Mouse (Mus musculus): ENCODE data around the gene Tnrc18.

The Tnrc18 gene

GRCm38 (mm10) chr5:142822286-142823095 is 5.0 kb upstream of the Tnrc18 start:
- DNase-seq: peak; percentile 66

DNA sequence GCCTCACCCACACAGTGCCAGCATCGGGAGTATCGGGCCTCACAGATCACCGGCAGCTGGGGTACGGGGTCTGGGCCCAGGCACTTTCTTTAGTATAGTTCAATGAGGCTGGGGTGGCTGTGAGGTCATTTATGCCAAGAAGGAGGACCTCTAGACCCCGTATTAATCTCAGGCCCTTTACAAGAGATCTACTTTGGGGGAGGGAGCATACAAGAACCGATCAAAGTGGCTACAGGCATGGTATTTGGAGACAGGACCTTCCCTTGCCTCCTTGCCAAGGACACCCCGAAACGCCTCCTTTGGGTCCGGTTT is 4.5 kb upstream of the Tnrc18 start:
- DNase-seq: no peak

DNA sequence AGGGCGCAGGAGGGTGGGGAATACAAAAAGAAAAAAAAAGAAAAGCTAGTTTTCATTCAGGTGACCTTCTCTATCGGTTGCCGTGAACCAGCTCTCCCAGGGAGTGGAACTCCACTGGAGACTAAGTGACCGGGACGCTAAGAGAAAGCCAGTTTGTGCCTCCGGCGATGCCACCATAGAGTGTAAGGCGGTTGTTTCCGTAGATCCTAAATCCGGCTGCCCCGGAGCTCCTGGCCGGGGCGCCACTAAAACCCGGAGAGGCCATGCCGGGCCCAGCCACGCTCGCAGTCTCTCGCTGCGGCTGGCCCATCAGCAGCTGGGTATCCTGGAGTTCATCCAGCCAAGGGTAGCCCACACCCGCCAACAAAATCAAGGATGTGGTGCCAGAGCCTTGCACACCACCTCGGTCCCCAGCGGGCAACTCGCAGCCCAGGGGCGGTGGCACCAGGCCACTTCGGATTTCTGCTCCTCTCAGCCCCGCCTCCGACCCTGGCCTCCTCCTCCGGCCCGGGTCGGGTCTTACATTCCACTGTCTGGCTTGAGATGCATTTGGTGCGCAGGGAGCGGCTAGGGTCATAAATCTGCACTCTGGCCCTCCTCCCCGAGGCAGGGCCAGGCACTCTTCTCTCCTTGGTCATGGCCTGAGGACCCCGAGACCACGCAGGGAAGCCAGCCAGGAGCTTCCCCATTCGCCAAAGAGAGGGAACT is 4.0 kb upstream of the Tnrc18 start:
- peak; percentile 92 for DNase-seq

DNA sequence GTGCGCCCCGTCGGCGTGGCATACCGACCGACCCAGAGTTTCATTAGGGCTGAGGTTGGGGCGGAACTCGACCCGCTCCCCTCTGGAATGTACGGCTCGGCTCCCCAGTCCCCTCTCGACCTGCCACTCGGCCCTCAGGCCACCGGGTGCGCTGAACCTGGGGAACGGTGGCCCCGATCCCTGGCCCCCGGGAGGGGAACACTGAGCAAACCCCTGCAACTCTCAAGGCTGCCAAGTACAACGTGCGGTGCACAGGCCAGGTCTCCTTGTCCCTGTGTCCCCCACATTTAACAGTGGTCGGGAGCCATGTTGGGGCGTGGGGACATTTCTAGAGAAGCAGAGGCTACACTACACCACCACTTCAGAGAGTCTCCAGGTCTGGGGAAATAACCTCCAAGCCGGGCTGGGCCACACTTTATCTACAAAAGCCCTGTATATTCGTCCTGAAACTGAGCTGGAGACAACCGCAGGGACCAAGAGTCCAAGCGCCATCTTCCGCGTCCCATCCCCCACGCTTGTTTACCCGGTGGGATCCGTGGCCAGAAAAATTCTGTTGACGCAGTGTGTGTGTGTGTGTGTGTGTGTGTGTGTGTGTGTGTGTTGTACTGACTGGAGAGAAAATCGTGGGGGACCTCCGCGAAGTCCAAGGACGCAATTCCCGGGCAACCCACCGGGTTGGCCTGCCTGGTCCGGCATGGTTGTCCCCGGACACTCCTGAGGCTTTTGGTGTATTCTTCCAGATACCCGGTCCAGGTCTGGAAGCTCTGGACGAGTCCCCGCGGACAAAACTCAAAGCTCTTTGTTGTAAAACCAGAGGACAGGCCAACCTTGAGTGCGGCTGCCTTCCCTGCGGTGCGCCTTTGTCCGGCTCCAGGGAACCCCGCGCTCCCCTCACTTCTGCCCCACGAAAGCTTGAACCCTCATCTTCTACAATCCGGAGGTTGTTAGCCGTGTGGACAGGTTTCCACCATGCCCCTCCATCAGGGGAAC is 3.1 kb upstream of the Tnrc18 start:
- DNase-seq: peak; percentile 85

- peak; percentile 89 for DNase-seq
Observed at GRCm38 (mm10) chr5:142819385-142820275, 2.2 kb upstream of the Tnrc18 start.

GRCm38 (mm10) chr5:142818435-142819360 is 1.2 kb upstream of the Tnrc18 start:
- DNase-seq: peak; percentile 80

- DNase-seq: peak; percentile 75
Observed at GRCm38 (mm10) chr5:142816811-142817523, 495 bp downstream of the Tnrc18 start.

GRCm38 (mm10) chr5:142816031-142816810 is 1.2 kb downstream of the Tnrc18 start:
- peak; percentile 64 for DNase-seq

GRCm38 (mm10) chr5:142815421-142816001 is 2.0 kb downstream of the Tnrc18 start:
- DNase-seq: peak; percentile 46

- peak; percentile 69 for DNase-seq
Observed at GRCm38 (mm10) chr5:142814711-142815420, 2.6 kb downstream of the Tnrc18 start.

DNA sequence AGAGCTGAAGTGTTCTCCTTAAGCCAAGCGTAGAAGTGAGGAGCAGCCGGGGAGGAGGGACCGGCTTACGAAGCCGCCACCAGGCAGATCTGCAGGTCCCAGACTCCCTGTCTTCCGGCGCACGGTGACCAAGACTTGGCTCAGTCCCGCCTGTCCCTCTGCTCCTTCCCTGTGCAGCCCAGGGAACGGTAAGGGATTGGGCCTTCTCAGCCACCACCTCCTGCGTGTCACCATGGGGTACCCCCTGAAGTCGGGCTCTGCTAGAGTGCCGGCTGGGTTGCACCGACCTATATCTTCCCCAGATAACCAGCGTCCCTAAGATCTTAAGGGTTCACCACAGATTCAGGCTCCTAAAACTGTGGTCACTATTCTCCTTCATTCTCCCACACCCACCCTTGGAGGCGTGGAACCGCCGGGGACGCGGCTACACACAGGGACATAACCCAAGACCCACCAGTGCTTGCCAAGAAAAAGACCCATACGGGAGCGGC is 3.3 kb downstream of the Tnrc18 start:
- no peak for DNase-seq

GRCm38 (mm10) chr5:142813722-142814111 is 3.7 kb downstream of the Tnrc18 start:
- DNase-seq: peak; percentile 55

- DNase-seq: peak; percentile 61
Observed at GRCm38 (mm10) chr5:142812976-142813721, 4.3 kb downstream of the Tnrc18 start.

DNA sequence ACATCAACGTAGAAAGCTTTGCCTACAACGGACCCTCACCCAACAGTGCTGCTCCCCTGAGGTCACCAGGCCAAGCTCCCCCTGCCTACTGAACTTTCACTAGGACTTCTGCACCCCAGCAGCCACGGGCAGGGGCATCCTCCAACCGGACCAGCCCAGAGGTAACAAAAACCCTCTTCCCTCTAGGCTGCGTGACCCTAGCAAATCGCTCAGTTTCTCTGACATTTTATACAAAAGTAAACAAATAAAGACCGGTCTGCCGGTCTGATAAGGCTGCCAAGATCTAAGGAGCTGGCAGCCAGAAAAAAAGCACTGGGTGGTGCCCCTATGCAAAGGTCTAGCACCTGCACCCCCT is 4.9 kb downstream of the Tnrc18 start:
- DNase-seq: peak; percentile 43

DNA sequence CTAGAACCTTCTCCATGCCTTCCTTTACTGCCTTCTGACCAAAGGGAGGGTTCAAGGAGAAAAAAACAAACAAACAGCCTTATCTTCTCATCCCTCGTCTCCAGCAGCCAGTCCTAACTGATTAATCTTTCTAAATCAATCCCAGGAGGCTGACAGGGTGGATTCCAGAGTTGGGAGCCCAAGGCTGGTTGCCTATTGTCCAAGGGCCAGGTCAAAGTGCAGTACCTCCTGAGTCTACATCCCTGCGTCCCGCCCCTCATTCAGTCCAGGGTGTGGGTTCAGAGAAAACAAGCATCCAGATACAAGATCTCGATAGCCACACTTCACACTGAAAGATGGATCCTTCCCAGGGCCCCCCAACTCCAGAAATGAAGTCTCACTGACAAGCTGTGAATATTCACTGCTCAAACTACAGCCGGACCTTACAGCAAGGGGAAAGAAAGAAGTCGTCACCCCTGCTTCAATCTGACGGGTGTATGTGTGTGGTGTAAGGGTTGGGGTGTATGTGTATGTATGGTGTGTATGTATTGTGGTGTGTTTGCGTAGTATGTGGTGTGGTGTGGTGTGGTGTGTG is 5.5 kb downstream of the Tnrc18 start:
- DNase-seq: no peak

DNA sequence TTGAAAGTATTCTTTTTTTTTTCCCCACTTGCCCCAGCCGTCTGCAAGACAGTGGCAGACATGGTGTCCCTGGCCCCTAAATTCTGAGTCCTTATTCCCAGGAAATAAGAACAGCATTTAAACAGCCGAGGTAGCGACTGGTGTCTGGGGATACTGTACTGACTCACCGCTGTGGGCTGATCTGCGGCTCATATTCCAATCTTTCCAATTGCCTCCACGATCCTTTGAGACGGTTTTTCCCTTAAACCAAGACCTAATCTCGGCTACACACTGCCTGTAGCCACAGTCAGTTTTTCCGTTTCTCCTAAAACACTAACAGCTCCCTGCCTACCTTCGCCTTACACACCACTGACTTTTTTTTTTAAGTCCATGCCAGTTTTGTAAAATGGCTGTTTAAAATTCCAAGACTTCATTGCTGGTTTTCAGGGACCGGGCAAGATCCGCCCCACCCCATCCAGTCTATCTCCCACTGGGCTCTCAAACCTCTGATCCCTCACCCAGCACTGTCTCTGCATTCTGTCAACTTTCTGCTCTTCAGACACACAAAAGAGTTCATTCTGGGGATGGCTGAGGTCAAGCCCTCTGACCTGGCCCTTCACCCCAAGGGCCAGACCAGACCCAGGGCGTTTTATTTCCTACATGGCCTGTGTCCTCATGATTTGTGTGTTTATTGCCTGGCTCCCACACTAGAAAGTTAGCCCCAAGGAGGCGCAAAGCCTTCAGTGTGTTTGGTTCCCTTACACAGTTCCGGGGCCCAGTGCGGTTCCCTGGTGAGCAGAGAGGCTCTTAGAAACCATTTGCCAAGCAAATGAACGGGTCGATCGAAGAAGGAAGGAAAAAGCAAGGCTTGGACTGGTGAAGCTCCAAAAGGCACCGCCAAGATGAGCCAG is 6.5 kb downstream of the Tnrc18 start:
- no peak for DNase-seq
